Mouse (Mus musculus): ENCODE results near the gene Pcsk2.

GRCm38 (mm10) chr2:143853447-143853846 is 307.5 kb downstream of the Pcsk2 start:
- TF ChIP-seq POLR2A (IDR thresholded peaks at IDR 0.05; ENCODE audit: control insufficient read depth, extremely low read depth, insufficient read depth, low read length, poor library complexity), result no peak
- no peak for TF ChIP-seq CTCF (IDR thresholded peaks at IDR 0.05; ENCODE audit: borderline replicate concordance, control insufficient read depth, extremely low read depth, insufficient read depth, low read length, poor library complexity)
